Mouse (Mus musculus) kidney, postnatal 14 days (tissue): ENCODE results near the gene Prpf8.
"Not testable (repeated sequence)": the region's sequence is repeated elsewhere in the genome, so short reads cannot be mapped to it uniquely, and the experiment has no call there.

Source experiments
- DNase-seq: peaks from one replicate; pipeline ENCODE4 v3.0.0; 2022; ENCODE audit warnings: mixed read lengths

Gene Prpf8

DNA sequence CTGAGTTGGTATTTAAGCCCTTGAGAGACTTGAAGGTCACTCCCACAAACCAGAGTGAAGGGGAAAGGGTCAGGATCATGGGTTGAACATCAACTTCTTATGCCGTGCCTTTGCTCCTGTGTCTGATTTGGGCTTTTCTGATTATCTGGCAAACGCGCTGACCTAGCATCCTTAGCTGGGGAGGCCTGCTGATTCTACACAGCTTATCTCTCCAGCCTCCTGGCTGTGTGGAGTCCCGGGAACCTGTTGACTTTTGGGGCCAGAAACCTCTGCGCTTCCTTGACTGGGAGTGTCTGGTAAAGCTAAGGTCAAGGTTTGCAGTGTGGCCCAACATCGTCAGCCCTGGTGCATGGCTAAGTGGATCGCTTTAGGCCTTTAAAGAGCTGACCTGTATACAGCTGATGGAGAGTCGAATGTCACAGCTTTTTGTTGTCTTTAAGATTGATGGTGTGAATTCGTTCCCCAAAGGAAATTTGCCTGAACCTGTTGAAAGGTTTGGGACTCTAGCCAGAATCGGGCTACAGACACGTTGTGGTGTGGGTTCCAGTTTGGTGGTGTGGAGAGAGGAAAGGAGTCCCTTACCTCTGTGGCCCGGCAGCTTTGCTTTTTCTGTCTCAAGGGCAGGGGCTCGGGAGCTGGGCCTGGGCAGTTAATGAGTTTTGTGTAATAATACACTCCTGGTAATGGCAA is 48.6 kb downstream of the Prpf8 start:
- DNase-seq: peak; percentile 62

DNA sequence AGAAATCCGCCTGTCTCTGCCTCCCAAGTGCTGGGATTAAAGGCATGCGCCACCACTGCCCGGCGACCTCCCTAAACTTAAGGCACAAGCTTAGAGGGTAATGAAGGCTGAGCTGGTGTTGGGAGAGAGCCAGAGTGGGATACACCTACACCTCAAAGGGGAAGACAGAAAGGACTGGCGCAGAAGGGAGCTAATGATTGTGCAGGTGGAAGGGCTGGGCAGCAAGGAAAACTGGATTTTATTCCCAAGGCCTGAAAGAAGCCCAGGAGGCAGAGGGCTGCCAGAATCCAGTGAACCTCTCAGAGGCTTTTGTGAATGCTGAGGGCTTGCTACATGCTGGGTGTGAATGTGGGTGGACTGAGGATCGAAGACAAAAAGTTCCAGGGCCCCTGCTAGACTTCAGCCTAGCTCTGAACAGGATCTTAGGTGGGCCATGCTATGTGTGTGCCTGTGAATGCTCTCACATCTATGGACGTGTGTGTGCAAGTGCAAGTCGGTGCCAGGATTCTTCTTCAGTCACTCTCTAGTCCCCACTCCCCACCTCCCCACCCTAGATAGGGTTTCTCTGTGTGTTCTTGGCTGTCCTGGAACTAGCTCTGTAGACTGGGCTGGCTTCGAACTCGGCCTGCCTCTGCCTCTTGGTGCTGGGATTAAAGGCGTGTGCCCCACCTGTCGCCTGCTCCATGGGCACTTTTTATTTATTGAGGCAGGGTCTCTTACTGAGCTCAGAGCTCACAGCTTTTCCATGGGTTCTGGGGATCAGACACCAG is 49.8 kb downstream of the Prpf8 start:
- no peak for DNase-seq

DNA sequence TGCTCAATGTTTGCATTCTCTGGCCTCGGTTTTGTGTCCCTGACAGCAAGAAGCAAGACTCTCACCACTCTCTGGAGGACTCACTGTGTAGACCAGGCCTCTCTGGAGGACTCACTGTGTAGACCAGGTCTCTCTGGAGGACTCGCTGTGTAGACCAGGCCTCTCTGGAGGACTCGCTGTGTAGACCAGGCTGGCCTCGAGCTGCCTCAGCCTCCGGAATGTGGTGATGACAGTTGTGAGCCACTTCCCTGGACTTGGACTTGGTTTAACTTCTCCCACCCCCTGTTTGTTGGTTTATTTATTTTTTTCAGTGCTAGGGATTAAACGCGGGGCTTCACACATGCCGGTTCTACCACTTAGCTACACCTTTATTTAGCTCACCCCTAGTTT is 50.4 kb downstream of the Prpf8 start:
- no peak for DNase-seq

DNA sequence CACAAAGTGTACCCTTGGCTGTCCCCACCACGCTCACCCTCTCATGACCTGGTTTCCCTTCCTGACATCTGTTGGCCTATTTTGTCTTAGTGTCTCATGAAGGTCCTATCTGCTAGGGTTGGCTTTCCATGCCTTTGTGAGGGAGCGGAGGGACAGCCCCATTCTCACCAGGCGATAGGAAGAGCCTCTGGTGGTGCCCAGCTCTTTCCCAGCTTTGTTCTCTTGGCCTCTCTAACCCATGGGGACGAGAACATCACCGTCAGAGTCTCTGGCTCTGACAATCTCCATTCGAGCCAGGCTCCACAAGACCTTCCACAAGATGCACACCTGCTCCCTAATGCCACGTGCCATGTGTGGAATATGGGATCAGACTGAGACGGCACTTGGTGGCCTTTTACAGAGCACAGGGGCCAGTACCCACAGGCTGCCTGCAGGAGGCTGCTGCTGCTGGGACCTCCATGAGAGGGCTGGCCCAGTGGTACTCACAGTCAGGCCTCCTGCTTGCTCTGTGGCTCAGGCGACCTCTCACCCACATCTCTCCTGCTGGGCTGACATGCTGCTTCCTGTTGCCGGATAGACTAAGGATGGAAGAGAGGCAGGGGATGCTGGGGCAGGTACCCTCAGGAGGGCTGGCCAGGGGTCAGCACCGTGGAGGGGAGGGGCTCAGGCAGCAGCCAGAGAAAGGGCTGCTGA is 51.0 kb downstream of the Prpf8 start:
- peak; percentile 54 for DNase-seq

DNA sequence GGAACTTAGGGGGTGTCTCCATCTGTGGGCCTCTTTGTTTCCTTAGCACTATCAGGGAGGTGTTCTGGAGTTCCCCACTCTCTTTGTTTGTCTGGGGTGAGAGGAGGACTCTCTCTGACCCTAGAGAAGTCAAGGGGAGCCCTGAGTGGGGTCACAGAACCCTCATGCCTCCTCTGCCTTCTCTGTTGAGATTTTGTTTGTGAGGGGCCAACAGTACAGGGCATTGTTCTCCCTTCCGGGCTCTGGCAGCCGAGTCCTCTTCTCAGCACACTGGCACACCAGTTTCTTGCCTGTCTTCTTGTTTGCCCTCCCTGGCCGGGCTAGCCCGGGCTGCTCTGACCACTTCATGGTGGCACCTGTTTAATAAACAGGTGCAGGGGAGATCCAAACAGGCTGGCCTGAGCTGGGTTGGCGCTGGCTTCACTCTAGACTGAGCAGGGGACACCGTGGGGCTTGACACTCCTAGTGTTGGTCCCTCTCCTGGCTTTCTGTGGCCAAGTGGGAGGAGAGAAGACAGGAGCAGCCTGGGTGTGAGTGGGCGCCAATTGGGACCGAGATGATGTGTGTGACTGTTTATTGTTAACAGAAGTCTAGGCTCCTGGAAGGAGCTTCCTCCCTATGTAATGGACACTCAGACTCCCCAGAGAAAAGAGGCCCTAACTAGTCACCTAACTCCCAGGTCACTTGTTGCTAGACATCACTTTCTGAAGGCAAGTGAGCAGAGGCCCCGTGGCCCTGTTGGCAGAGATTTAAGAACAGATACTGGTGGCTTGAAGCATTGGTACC is 51.8 kb downstream of the Prpf8 start:
- no peak for DNase-seq

DNA sequence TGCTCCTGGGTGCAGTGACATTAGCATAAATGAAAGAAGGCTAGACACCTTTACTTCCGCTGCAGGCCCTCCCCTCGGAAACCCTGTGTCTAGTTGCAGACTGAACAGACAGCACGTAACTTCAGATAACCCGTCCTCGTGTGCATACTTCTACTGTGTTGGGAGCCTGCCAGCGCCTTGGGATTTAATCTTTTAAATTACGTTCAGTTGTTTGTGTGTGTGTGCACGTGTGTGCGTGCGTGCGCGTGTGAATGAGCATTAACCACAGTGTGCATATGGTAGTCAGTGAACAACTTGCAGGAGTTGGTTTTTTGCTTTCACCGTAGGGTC is 52.3 kb downstream of the Prpf8 start:
- DNase-seq: no peak

DNA sequence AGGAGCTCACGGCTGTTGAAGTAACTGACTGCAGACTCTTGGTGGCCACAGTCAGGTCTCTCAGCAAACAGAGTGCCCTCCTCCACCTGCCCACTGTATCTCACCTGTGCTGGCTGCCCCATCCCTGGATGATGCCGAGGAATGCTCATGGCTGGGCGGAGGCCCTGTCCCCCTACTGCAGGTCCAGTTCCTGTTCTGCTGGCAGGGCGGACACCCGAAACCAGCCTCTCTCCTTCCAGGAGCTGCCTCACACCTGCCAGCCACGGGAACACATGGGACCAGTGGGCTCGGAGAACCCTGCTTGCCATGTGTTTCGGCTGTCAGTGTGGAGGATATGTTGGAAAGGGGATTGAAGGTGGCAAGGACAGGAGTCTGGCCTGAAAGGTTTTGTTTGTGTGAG is 53.6 kb downstream of the Prpf8 start:
- DNase-seq: no peak

DNA sequence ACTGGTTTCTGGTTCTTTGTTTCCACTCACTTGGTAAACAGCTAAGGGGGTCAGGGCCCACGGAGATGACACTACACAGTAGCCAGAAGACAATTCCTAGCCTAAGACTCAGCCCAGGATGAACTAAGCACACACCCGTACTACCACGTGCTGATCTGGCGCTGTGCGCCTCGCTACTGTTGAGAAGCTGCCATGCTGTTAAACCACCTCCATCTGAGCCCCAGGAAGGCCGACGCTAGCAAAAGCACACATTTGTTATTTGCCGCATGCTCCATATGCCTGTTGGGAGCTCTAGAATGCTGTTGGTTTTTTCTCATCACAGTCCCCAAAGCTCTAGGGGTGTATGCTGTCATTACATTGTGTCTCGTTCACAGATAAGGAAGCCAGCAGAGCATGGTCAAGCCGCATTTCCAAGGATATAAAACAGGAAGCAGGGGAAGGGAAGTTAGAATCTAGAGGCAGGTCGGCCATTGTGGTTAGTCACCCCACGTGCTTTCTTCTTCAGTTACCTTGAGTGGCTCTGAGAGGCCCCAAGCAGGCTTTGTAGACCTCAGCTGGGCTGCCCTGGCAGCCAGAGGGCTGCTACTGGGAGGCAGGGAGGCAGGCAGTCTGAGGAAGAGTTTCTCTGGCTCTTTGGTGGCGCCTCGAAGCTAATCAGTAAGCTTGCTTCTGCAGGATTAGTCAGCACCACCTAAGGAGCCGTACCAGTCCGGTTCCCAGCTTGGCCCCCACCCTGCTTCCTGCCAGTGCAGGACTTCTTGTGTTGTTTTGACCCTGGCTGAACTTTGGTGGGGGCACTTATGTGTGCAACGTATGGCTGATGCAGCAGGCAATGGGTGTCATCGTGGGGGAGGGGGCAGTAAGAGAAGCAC is 54.3 kb downstream of the Prpf8 start:
- DNase-seq: peak; percentile 42

DNA sequence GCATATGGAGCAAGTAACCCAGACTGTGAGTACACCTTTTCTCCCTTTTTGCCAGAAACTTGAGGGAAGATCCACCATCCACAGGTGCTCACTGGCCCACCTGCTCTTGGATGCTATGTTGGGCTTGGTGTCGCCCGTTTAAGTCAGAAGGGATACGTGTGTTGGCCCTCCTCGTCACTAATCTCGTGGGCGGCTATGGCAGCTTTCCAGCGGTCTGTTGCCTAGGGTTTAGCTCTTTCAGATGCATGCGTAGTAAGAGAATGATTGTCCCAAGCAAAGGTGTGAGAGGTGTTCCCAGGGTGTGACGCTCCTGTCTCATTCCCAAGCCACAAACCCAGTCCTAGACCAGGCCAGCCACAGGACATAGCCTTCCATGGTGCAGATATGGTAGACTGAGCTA is 58.1 kb downstream of the Prpf8 start:
- DNase-seq: no peak

DNA sequence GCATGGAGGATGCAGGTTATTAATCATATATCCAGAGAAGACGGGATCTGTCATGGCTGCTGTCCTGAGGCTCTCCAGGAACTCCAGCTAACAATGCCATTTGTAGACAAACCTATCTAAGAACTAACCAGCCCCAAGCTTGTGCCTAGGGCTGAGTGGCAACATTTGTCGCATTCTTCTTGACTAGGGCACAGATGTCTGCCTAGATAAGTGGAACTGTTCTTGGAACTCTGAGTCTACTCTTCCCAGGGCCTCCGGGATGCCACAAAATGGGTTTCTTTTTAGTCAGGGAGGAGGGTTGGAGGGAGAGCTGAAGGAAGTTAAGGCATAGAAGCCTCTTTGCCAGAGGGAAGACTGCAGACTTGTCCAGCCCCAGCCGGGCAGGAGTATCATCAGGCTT is 59.4 kb downstream of the Prpf8 start:
- DNase-seq: no peak

DNA sequence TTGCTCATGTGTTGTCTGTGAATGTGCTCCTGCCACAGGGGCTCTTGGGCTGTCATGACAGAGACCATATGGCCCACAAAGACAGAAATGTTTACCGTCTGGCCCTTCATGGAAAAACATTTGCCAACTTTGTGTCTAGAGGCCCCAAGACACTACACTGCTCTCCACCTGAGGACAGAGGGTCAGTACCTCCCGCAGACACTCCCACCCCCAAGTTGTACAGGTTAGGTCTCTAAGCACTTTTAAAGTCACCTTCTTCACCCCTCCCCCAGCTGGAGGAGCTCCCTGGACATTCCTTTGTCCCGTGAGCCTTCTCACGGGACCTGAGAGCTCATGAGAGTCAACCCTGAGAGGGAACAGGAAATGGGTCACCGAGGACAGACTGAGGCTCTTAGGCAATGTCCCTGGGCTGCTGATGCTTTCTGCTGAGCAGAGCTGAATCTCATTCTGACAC is 63.1 kb downstream of the Prpf8 start:
- peak; percentile 54 for DNase-seq

DNA sequence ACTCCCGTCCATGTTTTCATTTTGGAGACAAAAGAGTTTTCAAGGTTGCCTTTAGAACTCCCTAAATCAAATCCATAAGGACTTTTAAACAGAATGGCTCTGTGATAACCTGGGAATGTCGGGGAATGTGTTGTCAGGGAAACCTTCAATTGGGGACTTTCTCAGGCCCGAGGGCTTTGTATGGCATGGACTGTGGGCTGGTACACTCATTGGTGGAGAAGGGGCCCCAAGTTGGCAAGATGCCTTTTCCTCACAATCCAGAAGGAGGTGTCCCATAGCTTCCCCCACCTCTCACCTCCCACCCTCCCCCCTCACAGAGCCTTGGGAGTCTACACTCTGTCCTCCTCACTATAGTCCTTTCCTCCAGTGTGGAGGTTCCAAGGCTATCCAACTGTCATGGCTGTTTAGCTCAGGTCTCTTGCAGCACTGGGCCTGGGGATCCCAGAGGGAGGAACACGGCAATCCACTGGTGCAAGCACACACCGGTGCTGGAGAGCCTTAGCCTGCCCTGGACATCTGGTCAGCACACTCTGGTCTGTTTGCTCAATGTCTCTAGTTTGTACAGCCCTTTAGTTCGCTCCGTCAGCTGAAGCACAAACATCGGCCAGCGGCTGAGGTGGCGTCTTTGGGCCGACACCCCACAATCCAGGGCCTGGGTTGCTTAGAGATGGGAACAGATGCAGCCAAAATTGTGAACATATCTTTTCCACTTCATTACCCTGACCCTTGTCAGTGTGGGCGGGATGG is 63.8 kb downstream of the Prpf8 start:
- no peak for DNase-seq

DNA sequence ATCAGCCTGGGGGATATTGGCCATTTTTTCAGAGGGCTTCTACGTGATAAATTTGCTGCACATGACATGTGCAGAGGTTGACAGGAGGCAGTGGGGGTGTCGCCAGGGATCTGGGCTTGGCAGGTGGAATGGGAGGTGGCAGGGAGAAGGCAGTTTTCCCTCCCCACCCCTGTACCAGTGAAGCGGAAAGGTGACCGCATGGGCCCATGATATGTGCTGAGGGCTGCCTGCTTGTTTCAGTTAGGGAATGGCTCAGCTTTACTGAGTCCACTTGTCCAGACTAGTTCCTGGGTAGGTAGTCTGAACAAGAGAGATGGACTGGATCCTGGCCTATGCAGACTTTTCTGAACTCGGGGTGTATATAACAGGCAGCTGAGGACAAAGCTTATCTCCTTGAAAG is 64.7 kb downstream of the Prpf8 start:
- DNase-seq: peak; percentile 61

DNA sequence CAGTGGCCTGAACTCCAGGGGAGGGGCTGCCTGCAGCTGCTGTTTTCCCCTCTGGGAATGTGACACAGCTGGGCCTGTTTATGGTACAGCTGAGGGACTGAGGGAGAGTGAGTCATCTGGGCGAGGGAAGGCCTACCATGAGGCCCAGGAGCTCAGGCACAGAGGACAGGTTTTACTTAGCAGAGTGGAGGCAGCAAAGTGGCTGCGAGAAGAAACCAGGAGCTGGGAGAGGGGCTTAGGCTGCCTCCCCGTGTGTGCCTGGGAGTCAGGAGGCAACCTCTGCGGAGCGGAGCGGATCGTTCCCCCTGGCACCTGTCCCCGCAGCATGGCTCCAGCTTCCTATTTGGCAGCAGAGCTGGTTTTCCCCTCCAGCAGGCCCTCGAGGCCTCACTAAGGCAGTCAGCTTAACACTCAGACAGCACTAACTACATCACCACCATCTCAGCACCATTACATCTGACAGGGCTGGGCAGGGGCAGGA is 65.4 kb downstream of the Prpf8 start:
- peak; percentile 49 for DNase-seq

DNA sequence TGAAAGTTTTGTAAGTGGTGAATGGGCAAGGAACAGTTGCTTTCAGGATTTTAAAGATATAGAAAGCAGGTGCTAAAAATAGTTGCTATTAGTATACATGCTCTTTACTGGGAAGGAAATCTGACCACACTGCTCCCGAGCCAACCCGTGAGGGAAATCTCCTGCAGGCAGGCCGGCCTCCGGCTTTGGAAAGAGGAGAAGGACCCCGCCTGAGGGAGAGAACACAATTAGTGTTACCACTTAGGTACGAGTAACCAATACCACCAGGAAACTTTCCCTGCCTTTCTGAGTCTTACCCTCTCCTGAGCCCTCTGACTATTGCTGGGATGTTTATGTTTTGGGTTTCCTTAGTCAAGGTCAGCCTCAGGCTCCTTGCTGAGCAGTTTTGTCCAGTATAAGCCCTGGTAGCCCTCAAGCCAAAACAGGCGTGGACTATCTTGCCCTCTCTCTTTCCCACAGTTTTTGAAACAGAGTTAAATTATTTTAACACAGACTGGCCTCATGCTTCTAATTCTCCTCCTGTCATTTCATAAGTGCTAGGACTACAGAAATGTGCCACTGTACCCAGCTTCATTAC is 66.4 kb downstream of the Prpf8 start:
- DNase-seq: no peak

DNA sequence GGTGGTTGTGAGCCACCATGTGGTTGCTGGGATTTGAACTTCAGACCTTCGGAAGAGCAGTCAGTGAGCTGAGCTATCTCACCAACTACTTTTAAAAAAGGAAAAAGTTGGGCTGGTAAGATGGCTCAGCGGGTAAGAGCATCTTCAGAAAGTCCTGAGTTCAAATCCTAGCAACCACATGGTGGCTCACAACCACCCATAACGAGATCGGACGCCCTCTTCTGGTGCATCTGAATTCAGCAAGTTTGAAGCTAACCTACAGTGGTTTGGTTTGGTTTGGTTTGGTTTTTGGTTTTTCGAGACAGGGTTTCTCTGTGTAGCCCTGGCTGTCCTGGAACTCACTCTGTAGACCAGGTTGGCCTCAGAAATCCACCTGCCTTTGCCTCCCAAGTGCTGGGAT is 69.4 kb downstream of the Prpf8 start:
- not testable (repeated sequence) for DNase-seq

DNA sequence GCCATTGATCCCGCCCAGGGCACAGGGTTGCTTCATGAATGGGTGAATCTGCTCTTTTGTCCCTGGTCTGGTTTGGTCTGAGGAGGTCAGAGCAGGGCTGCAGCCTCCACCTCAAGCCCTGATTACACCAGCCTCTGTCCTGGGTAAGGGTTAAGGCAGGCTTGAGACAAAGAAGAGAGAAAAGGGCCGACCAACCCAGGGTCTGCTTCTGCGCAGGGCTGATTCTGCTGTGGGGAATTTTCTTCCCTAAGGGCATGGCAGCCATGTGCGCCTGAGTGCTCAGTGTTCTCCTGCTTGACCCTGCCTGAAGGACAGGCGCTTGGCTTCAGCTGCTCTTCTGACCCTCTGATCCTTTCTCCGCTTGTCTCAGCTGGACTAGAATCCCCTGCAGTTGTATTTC is 70.5 kb downstream of the Prpf8 start:
- no peak for DNase-seq

DNA sequence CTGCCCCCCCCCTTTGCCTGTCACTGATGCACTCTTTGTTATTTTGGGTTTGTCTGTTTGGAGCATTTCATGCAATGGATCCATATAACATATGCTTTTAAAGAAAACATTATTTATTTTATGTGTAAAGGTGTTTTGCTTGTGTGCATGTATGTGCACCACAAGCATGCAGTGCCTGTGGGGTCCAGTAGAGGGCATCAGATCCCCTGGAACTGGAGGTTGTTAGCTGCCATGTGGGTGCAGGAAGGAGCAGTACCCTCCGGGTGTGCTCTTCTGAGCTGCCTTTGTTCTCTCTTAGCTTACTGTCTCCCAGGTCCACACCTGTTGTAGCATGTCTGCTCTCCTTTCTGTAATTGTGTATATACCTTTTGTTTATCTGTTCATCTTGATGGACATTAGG is 71.5 kb downstream of the Prpf8 start:
- no peak for DNase-seq
